Mouse (Mus musculus): Measurements from ENCODE around the gene Fpr1. TPM values are rescaled to one million over a fixed set of nuclear protein-coding genes. Genes with fewer than 3 reads are reported as not detected.

The Fpr1 gene
- total RNA-seq (2023), result 10 to 100 TPM; 23.2 to 24.9 TPM

DNA sequence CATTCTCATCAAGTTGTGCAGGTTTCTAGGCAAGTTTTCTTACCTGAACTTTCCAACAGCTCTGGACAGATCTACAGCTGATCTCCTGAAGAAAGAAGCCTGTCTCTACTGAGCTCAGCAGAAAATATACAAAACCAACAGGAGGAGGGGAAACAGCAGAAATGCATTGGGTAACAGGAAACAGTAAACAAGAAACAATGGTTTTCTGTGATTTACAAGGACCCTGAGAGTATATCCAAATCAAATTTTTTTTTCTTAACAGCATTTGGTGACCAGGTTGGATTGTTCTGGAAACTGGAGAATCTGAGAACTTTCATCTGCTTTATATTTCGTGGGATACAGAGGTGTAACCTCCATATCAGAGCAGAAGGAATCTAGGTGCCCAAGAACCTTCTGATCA lies at the start of gene Fpr1:
Fpr1 (minus strand) TSS at position 101 of the 400 bp plus-strand sequence.

DNA sequence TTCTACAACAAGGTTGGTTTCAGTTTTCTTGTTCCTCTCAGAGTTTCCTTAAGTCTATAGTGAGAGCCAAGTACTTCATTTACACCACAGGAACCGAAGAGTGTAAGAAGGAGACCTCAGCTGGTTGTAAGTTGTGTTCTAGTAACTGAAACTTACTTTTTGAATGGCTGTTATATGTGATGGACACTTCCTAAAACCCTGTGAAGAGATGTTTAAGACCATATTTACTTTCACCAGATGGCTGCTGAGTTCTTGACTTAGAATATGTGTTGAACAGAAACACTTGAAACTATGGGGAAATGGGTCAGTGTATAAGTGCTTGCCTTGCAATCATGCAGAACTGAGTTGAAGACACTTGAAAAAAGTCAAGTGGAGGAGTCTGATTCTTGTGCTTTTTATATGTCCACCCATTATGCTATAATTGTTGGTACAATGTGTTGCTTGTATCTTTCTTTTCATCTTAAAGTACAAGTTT lies 4.1 kb upstream of the Fpr1 start, which contains the start of the genes Fpr2 and Fpr3:
Fpr2 (plus strand) TSS at position 51 of the 475 bp plus-strand sequence.
Fpr3 (plus strand) TSS at position 79 of the 475 bp plus-strand sequence.

DNA sequence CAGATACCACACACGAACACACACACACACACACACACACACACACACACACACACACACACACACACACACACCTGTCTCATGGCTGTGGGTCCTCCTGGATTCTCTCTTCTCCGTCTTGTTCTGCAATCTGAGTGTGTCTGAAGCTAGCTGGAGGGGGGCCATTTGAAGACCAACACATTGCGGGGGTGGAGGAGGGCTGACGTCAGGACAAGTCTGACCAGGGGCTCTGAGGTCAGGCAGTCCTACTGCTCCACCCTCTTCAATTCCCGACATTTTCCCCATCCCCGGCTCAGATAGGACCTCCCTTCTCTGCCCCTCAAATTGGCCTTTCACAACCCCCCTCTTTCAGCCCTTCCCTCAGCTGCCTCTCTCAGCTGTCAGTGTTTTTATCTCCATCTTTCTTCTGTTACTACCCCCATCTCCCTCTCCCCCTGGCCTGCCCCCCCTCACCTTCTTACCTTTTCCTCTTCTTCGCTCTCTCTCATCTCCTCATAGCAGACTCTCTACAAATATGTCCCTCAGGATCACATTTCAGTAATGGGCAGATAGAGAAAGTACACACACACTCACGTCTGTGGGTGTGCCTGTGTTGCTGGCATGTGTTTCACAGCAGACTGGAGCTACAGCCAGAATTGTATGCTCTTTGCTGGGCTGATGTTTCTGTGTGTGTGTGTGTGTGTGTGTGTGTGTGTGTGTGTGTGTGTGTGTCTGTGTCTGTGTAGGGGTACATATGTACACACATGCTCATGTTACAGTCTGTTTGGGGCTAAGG lies 28.5 kb downstream of the Fpr1 start, which contains the start of gene Has1:
Has1 (minus strand) TSS at position 142 of the 775 bp plus-strand sequence.

DNA sequence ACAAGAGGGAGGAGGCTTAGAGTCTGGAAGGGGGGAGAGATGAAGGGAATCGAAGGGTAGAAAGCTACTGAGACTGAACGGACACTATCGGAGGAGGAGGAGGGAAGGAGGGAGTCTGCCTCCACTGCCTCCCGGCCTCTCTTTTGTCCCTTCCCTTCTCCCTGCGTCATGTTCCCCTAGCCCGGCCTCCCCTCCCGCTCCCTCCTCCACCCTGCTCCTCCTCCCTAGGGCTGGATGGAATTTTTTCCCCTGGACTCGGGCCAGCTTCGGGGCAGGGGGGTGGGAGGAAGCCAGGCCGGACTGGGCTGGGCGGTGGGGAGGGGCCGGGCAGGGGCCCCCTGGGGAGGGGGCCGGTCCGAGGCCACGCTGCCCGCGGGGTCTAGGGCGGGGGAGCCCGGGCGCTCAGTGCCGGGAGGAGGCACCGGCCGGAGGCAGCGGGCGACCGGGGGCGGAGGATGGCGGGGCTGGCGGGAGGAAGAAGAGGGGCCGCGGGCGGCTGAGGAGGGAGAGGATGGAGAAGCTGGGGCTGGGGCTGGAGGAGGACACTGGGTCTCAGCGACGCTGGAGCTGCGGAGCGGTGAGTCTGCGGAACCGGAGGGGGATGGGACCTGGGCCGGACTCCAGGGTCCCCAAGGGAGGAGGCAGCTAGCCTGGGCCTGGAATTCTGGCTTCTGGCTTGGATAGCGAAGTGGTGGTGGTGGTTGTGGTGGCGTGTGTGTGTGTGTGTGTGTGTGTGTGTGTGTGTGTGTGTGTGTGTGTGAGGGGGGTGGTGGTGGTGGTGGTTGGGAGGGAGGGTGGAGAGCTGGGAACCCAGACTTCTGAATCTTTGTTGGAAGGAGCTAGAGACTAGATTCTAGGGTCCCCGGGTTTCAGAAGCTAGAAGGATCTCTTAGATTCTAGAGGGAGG lies 56.7 kb downstream of the Fpr1 start, which contains the start of gene Spaca6:
Spaca6 (plus strand) TSS at position 408 of the 907 bp plus-strand sequence.

Other genes with a start within 250 kb of the Fpr1 start
- not detected for gene Vmn2r90, start 180.2 kb downstream of the Fpr1 start, total RNA-seq (2023)
- 1 to 10 TPM; 4.0 to 5.0 TPM for gene Spaca6, start 56.8 kb downstream of the Fpr1 start, total RNA-seq (2023)
- gene Has1, start 28.7 kb downstream of the Fpr1 start, total RNA-seq (2023), result not detected
- 10 to 100 TPM; 56.8 to 65.9 TPM for gene Fpr2, start 3.9 kb upstream of the Fpr1 start, total RNA-seq (2023)
- not detected for gene Fpr3, start 3.9 kb upstream of the Fpr1 start, total RNA-seq (2023)
- gene Fpr-rs4, start 137.8 kb upstream of the Fpr1 start, total RNA-seq (2023), result not detected
- not detected for gene Vmn2r124, start 165.5 kb upstream of the Fpr1 start, total RNA-seq (2023)
- gene Vmn2r91, start 201.1 kb upstream of the Fpr1 start, total RNA-seq (2023), result not detected

Measured in monocyte, adult 59 days (primary cell).